Mouse (Mus musculus) ES-Bruce4 (cell line): Measurements from ENCODE around the gene Lmf2. TPM values are rescaled to one million over a fixed set of nuclear protein-coding genes. Genes with fewer than 3 reads are reported as not detected.

Source experiments
- H3K27ac ChIP-seq: 2 replicates; pipeline ENCODE4 v1.5.1; 2012; ENCODE audit warnings: low read length, inconsistent platforms; ENCODE audit not compliant: insufficient read depth
- H3K27me3 ChIP-seq: 2 replicates; pipeline ENCODE4 v1.6.1; 2012; ENCODE audit warnings: mild to moderate bottlenecking, low read length, inconsistent platforms; ENCODE audit not compliant: control insufficient read depth, poor library complexity, insufficient read depth, severe bottlenecking
- H3K36me3 ChIP-seq: 2 replicates; pipeline ENCODE4 v1.6.1; 2012; ENCODE audit warnings: inconsistent platforms, mild to moderate bottlenecking, low read length, moderate library complexity; ENCODE audit not compliant: control insufficient read depth, poor library complexity, insufficient read depth, severe bottlenecking
- H3K4me1 ChIP-seq: one replicate; pipeline ENCODE4 v1.8.1; 2011; ENCODE audit warnings: low read length; ENCODE audit not compliant: control insufficient read depth, insufficient read depth
- H3K4me3 ChIP-seq: 2 replicates; pipeline ENCODE4 v1.5.1; 2011; ENCODE audit warnings: low read depth, mild to moderate bottlenecking, low read length
- H3K9ac ChIP-seq: 2 replicates; pipeline ENCODE4 v1.6.1; 2012; ENCODE audit warnings: low read depth, mild to moderate bottlenecking, inconsistent platforms; ENCODE audit not compliant: poor library complexity, severe bottlenecking
- H3K9me3 ChIP-seq: replicated peaks from 2 replicates; pipeline ENCODE4 v1.6.1; 2012; ENCODE audit warnings: mild to moderate bottlenecking, low read length, inconsistent platforms; ENCODE audit not compliant: control insufficient read depth, poor library complexity, insufficient read depth, severe bottlenecking
- CTCF ChIP-seq: IDR thresholded peaks from one replicate; pipeline ENCODE4 v1.8.1; 2011; ENCODE audit warnings: low read depth, low read length
- EP300 ChIP-seq: IDR thresholded peaks from 2 replicates; pipeline ENCODE4 v1.6.1; 2011; ENCODE audit warnings: low read depth, low read length; ENCODE audit not compliant: insufficient read depth
- POLR2A ChIP-seq: IDR thresholded peaks from one replicate; pipeline ENCODE4 v1.8.1; 2011; ENCODE audit warnings: low read length; ENCODE audit not compliant: insufficient read depth
- polyA plus RNA-seq: library from polyadenylated mRNA; stranded (reverse); fragments of >200 nt; gene quantifications from 2 replicates; pipeline ENCODE4 v1.2.4, GENCODE M21; 2011; ENCODE audit warnings: low read depth; ENCODE audit not compliant: missing spikeins, insufficient read depth, insufficient read length

Gene Lmf2
- polyA plus RNA-seq, 1 experiment: 42.1 TPM

GRCm38 (mm10) chr15:89377362-89377761 lies 21.9 kb upstream of the Lmf2 start:
- no peaks in the 10 kb centered on the region for H3K4me1 ChIP-seq
- no peak for TF ChIP-seq EP300
- no peak for TF ChIP-seq POLR2A
- TF ChIP-seq CTCF: no peak
- no peak overlapping the region for H3K27ac ChIP-seq
- H3K36me3 ChIP-seq: peaks cover 3% of the 10 kb centered on the region
- H3K9ac ChIP-seq: no peak overlapping the region
- H3K9me3 ChIP-seq: no peaks in the 10 kb centered on the region
- no peaks in the 10 kb centered on the region for H3K27me3 ChIP-seq
- H3K4me3 ChIP-seq: 0 out of 2 replicates have a peak overlapping the region, but pooled peaks have one; percentile 5

GRCm38 (mm10) chr15:89376957-89377356 lies 21.5 kb upstream of the Lmf2 start, which contains the start of gene Tymp:
Gene Tymp (minus strand): TSS chr15:89377039.
- no peak within 1 kb of the TSS for H3K9ac ChIP-seq
- H3K27ac ChIP-seq: no peak within 1 kb of the TSS
- 0 out of 2 replicates have a peak within 1 kb of the TSS, but pooled peaks have one; percentile 6 for H3K4me3 ChIP-seq
- H3K27me3 ChIP-seq: no peaks in the 10 kb centered on the region
- H3K9me3 ChIP-seq: no peaks in the 10 kb centered on the region
- TF ChIP-seq CTCF (no peak), EP300 (no peak), POLR2A (no peak)
- peaks cover 7% of the 10 kb centered on the region for H3K36me3 ChIP-seq
- no peaks in the 10 kb centered on the region for H3K4me1 ChIP-seq

- Histone ChIP-seq H3K4me3 (no peak overlapping the region), H3K36me3 (peaks cover 16% of the 10 kb centered on the region), H3K9me3 (no peaks in the 10 kb centered on the region), H3K4me1 (no peaks in the 10 kb centered on the region), H3K9ac (no peak overlapping the region), H3K27ac (no peak overlapping the region), H3K27me3 (no peaks in the 10 kb centered on the region)
- TF ChIP-seq POLR2A: no peak
- no peak for TF ChIP-seq EP300
- no peak for TF ChIP-seq CTCF
Observed at GRCm38 (mm10) chr15:89376040-89376439, 20.6 kb upstream of the Lmf2 start.

- TF ChIP-seq EP300 (no peak), CTCF (no peak), POLR2A (no peak)
- Histone ChIP-seq H3K9ac (no peak overlapping the region), H3K27me3 (no peaks in the 10 kb centered on the region), H3K36me3 (peaks cover 26% of the 10 kb centered on the region), H3K9me3 (no peaks in the 10 kb centered on the region), H3K27ac (no peak overlapping the region), H3K4me3 (no peak overlapping the region), H3K4me1 (peaks cover 3% of the 10 kb centered on the region)
Observed at GRCm38 (mm10) chr15:89374801-89375534, 19.5 kb upstream of the Lmf2 start.

GRCm38 (mm10) chr15:89374340-89374739 lies 18.9 kb upstream of the Lmf2 start:
- H3K4me1 ChIP-seq: peaks cover 3% of the 10 kb centered on the region
- no peak overlapping the region for H3K27ac ChIP-seq
- peak overlapping the region; percentile 81 for H3K4me3 ChIP-seq
- no peaks in the 10 kb centered on the region for H3K9me3 ChIP-seq
- no peaks in the 10 kb centered on the region for H3K27me3 ChIP-seq
- TF ChIP-seq POLR2A: no peak
- TF ChIP-seq CTCF: no peak
- peak overlapping the region; percentile 68 for H3K9ac ChIP-seq
- peaks cover 32% of the 10 kb centered on the region for H3K36me3 ChIP-seq

- Histone ChIP-seq H3K4me1 (peaks cover 3% of the 10 kb centered on the region), H3K36me3 (peaks cover 37% of the 10 kb centered on the region), H3K27ac (peak within 1 kb of the TSS; percentile 34), H3K4me3 (peak within 1 kb of the TSS; percentile 81), H3K27me3 (no peaks in the 10 kb centered on the region), H3K9ac (peak within 1 kb of the TSS; percentile 68), H3K9me3 (no peaks in the 10 kb centered on the region)
- TF ChIP-seq CTCF (peak; percentile 64), EP300 (no peak), POLR2A (peak; percentile 45)
Observed at GRCm38 (mm10) chr15:89373762-89374248, 18.3 kb upstream of the Lmf2 start, which contains the start of gene Sco2. Gene Sco2 (minus strand): TSS chr15:89373846.
